Mouse (Mus musculus) CD4-positive, CD25-positive, alpha-beta regulatory T cell, adult 2 months (primary cell): ENCODE data around the gene Cacng2.

Experiments
- DNase-seq: peaks from one replicate; pipeline ENCODE4 v3.0.0-alpha.2; 2012; ENCODE audit warnings: low read depth, low spot score

The Cacng2 gene

GRCm38 (mm10) chr15:78119704-78120103 is at the start of gene Cacng2:
TSS of gene Cacng2 (minus strand) at chr15:78120028.
- DNase-seq = peak; percentile 87

- DNase-seq = no peak
Measured at GRCm38 (mm10) chr15:78169566-78169965, 49.7 kb upstream of the Cacng2 start.

GRCm38 (mm10) chr15:78165292-78165691 is 45.5 kb upstream of the Cacng2 start:
- no peak for DNase-seq

GRCm38 (mm10) chr15:78164466-78164865 is 44.6 kb upstream of the Cacng2 start:
- DNase-seq = no peak

- DNase-seq = no peak
Measured at GRCm38 (mm10) chr15:78161946-78162345, 42.1 kb upstream of the Cacng2 start.

- no peak for DNase-seq
Measured at GRCm38 (mm10) chr15:78158335-78158734, 38.5 kb upstream of the Cacng2 start.

- DNase-seq = no peak
Measured at GRCm38 (mm10) chr15:78157824-78158223, 38.0 kb upstream of the Cacng2 start.

- no peak for DNase-seq
Measured at GRCm38 (mm10) chr15:78157330-78157729, 37.5 kb upstream of the Cacng2 start.

GRCm38 (mm10) chr15:78155421-78155820 is 35.6 kb upstream of the Cacng2 start:
- DNase-seq = no peak

GRCm38 (mm10) chr15:78153045-78153775 is 33.4 kb upstream of the Cacng2 start:
- DNase-seq = no peak

GRCm38 (mm10) chr15:78148565-78148964 is 28.7 kb upstream of the Cacng2 start:
- DNase-seq = no peak

GRCm38 (mm10) chr15:78140226-78140625 is 20.4 kb upstream of the Cacng2 start:
- DNase-seq = no peak

GRCm38 (mm10) chr15:78134606-78135005 is 14.8 kb upstream of the Cacng2 start:
- no peak for DNase-seq

- no peak for DNase-seq
Measured at GRCm38 (mm10) chr15:78133389-78133788, 13.6 kb upstream of the Cacng2 start.

- DNase-seq = no peak
Measured at GRCm38 (mm10) chr15:78119248-78119647, 580 bp downstream of the Cacng2 start.

GRCm38 (mm10) chr15:78118275-78118995 is 1.4 kb downstream of the Cacng2 start:
- no peak for DNase-seq

- no peak for DNase-seq
Measured at GRCm38 (mm10) chr15:78117731-78118130, 2.1 kb downstream of the Cacng2 start.

GRCm38 (mm10) chr15:78116936-78117335 is 2.9 kb downstream of the Cacng2 start:
- DNase-seq = no peak

- no peak for DNase-seq
Measured at GRCm38 (mm10) chr15:78116244-78116643, 3.6 kb downstream of the Cacng2 start.

GRCm38 (mm10) chr15:78099516-78099915 is 20.3 kb downstream of the Cacng2 start:
- DNase-seq = no peak

GRCm38 (mm10) chr15:78096004-78096403 is 23.8 kb downstream of the Cacng2 start:
- no peak for DNase-seq

- DNase-seq = no peak
Measured at GRCm38 (mm10) chr15:78093597-78093996, 26.2 kb downstream of the Cacng2 start.
